Mouse (Mus musculus) heart, postnatal 25 days (tissue): ENCODE measurements at regions not wholly inside any gene's neighbourhood (a gene's known extent, or its start where the extent isn't known, plus 50 kb on each side); places are given as distances from the start of the nearest gene placed in this dataset.

Source experiments
- DNase-seq: peaks from one replicate; pipeline ENCODE4 v3.0.0; 2022; ENCODE audit warnings: low spot score
- intact Hi-C: fragments of 180-260 bp; cut with DNase I; formaldehyde crosslinking; loops from one replicate; pipeline ENCODE4 v1.15.1; 2025

DNA sequence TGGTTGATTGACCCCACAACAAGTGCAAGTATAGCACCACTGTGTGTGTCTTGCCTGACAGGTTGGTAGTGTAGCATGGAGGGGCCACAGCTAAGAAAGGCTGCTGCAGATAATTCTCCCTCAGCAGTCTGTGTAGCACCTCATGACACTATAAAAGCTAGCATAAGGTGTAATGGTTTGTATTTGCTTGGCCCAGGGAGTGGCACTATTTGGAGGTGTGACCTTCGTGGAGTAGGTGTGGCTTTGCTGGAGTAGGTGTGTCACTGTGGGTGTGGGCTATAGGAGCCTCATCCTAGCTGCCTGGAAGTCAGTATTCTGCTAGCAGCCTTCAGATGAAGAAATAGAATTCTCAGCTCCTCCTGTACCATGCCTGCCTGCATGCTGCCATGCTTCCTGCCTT, 140.5 kb downstream of the Btg1 start:
- intact Hi-C loops, result loop anchor here (10.0 kb wide), 1 partner anchor 543 kb away; no protein-coding TSS in a partner anchor
- no peak for DNase-seq

DNA sequence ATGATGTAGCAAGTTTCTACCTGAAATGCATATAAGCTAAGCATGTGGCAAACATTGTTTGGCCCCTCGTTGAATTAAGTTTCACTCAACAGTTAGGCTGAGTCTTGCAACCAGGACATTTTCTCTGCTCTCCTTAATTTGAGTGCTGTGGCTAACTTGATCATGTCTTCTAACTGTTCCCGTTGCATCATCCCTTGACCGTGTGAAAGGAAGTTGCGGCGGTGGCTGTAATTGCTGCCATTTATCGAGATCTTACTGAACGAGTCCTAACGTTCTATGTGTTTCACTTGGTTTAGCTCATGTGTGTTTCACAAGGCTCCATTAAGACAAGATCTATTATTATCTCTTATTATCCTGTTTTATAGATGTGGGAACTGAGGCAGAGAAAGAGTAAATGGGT, 144.8 kb downstream of the Btg1 start:
- intact Hi-C loops, result no loop called here
- DNase-seq, result no peak

DNA sequence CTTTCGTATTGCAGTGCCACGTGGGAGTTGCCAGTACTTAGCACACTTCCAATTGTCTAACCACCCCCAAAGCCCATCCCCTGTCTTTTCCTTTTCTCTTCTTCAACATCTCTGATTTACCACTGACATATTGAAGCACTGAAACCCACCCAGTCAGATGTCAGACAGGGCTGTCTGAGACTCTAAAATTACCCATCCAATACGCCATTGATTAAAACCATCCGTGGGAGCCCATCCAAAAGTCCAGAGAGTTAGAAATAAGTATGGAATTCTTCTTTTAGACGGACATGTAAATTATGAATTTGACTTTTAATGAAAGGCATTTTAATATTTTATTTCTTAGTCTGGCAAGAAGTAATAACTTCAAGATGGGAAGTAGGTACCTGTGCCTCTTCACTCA, 148.8 kb downstream of the Btg1 start:
- intact Hi-C loops, result no loop called here
- DNase-seq, result no peak

DNA sequence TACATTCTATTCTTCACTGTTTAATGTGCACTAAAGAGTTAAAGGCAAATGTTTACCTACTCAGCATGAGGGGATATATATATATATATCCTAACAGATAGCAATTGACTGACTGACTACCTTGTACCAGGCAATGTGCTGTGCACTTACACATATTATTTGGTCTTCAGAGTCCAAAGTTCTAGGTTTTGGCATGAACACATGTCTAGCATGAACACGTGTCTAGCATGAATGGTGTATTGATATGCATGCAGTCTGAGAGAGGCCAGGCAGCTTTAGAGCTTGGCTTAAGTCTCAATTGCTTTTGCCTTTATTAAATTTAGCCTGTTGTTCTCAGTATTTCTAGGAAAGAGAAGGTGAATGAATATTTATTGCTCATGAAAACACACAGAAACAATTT, 161.4 kb downstream of the Btg1 start:
- intact Hi-C loops, result no loop called here
- DNase-seq, result no peak

DNA sequence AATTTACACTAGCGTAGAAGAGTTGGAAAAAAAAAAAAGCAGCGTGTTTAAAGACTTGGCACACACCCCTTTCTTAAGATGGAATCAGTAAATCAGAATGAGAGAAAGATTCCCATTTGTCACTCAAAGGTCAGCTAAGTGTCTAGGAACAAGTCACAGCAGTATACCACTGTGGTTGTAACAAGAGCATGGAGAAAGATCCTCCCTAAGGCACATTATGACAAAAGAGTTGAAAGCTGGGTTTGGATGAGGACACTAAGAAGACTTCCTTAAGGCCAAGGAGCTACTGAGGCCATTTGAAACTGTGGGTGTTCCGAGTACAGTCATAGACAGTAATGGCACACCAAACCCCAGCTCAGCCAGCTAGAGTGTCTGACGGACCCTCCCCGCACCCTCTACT, 167.2 kb downstream of the Btg1 start:
- intact Hi-C loops, result no loop called here
- no peak for DNase-seq

DNA sequence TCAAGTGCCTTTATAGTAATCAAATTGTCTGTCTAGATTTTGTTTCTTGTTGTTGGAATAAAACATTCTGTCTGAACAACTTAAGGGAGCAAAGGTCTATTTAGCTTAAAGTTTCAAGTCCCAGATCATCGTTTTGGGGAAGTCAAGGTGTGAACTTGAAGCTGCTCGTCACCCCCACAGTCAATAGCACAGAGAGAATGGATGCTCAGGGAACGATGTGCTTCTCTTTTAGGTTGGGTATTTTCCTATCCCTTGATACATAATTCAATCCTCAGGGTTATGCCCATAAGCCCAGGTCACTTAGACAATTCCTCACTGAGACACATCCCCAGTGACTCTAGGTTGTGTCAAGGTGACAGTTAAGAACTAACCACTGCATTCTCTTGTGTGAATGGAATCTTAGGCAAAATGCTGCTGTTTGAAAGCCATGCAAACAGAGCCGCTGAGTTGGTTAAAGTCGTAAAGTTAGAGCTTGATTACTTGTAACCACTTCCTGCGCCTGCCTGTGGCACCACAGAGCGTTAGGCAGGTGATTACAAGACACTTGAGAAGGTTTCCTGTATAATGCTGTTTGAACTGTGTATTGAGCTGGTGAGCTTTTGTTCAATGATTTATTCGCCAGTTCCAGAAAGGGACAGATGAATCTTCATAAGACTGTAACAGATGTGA, 170.2 kb downstream of the Btg1 start:
- DNase-seq, result no peak
- intact Hi-C loops, result no loop called here

DNA sequence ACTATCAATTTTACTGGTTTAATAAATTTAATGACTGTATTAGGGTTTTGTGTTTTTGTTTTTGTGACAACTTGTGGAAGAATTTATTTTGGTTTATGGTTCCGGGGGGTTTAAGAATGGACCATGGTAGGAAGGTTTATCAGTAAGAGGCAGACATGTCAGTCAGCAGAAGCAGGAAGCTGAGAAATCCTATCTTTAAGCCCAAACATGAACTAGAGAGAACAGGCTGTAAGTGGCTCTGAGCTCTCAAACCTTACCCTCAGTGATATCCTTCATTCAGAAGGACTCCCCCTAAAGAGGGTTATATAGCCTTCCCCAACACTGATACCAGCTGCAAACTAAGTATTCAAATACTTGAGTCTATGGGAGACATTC, 170.8 kb downstream of the Btg1 start:
- intact Hi-C loops, result no loop called here
- no peak for DNase-seq

DNA sequence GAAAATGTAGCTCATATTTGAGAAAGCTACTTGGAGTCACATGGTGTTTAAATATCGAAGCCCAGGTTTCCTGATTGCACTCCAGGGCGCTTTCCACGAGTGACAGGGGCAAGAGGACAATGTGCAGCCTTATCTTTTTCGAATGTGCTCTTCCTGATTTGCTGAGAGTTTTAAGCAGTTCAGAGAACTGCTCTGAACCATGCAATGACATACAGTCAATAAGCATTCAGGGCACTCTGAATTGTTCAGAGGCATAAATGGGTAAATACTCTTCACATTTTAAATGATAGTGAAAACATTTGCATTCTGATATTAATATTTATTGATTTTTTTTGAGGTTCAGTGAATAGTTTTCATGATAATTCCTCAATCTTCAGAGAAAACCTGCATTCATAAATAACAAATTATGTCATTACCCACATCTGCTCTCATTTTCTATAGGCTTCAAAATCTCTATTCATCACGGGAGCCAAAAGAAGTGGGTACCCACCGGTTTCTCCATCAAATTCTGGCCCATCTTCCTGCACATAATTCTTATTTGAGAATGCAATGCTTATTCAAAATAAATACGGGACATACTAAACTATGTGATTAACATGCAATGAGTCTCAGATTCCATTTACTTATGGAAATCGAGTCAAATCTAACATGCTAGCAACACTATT, 171.7 kb downstream of the Btg1 start:
- intact Hi-C loops, result no loop called here

DNA sequence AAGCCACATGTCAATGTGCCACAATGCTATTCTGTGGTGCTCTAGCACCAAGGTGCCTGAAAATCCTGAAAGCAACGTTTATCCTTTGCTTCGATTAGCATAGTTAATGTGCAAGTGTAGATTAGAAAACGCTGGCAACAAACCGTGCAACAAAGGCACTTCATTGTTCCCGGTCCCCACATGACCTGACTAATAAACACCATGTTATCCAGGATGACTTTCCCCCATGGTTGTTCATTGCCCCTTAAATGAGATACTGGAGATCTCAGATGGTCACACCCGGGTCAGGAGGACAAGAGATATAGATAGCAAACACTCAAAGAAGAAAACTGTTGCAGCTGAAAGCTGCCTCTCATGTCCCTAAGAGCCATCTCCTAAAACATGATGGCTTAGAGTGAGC, 180.3 kb downstream of the Btg1 start:
- intact Hi-C loops, result no loop called here

More for the DNA sequence above, 171.7 kb downstream of the Btg1 start:
- no peak for DNase-seq

DNA sequence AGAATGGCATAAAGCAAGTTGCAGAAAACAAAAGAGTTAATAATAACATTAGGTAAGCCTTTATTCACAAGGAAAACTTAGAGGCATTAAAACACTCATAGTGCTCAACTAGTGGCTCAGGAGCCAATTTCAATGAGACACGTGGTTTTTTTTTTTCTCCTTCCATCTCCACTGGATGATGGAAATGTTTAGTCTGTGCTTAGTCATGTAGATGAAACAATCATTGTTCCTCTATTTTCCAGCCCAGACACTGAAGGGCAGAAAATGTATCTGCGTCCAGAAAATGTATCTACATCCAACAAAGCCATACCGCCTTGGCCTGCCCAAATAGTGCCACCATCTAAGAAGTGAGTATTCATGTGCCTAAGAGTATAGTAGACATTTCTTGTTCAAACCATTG, 184.0 kb downstream of the Btg1 start:
- no peak for DNase-seq
- intact Hi-C loops, result no loop called here

More for the DNA sequence above, 180.3 kb downstream of the Btg1 start:
- no peak for DNase-seq

DNA sequence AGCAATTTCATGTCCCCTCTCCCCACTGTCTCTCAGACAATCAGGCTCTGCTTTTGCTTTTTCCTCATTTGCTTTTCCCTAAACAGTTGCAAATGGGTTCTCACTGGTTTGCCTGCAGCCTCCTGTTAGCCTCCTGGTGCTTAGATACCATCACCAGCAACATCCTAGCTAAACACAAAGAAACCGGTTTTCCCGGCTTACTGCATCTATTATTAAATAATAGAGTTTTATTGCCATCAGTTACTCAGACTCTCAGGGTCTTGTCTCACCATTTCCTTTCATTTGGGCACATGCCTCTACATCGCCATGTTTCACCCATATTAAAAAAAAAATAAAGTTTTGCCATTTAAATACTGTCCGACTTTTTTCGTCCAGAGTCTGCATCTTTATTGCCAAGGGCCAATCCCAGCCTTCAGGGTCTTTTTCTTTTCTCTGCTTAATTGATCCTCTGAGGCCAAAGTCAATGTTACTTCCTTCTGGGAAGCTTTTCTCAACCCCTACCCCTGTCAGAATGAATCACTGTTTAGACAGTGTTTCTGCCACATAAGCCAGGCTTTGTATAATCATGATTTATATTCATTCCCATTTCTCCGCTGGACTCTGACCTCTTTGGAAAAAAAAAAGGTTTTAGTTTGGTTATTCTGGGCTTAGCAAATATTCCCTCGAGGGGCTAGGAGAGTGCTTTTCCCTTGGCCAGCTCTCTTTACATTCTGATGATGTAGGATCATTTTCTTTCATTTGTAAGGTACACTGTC, 187.4 kb downstream of the Btg1 start:
- DNase-seq, result no peak
- intact Hi-C loops, result no loop called here

DNA sequence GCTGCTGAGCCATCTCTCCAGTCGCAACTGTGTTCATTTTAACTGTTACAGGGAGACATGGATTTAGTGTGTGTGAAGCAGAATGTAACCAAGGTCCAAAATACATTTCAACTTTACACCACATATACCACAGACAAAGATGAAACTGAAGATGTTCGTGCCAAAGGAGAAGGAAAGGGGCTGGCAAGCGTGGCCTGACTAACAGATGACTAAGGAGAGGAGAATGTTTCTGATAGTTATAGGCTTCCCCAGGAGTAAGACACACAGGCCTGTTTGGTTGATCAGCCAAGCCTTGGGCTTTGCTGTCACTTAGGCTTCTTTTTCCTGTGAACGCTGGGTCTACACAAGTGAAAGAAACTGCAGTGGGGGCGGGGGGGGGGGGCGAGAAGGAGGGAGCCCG, 189.8 kb downstream of the Btg1 start:
- intact Hi-C loops, result no loop called here
- DNase-seq, result no peak

DNA sequence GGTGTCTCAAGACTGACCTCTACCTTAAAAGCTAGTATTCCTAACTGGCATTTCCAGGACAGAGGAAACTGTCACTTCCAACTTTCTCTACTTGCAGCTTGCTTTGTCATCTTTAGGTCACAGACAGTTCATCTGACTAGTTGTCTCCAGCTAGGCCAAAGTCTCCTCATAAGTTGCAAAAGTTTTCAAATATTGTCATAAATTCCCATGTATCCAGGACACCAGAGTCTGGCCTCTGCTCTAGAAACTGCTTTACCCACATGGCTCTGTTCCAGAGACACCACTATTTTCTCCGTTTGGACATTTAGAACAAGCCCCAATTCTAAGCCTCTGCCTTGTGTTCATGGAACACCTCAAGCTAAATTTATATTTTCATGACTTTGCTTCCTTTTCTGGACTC, 205.0 kb downstream of the Btg1 start:
- intact Hi-C loops, result loop anchor here (5.0 kb wide), 1 partner anchor 200 kb away; no protein-coding TSS in a partner anchor
- DNase-seq, result no peak

DNA sequence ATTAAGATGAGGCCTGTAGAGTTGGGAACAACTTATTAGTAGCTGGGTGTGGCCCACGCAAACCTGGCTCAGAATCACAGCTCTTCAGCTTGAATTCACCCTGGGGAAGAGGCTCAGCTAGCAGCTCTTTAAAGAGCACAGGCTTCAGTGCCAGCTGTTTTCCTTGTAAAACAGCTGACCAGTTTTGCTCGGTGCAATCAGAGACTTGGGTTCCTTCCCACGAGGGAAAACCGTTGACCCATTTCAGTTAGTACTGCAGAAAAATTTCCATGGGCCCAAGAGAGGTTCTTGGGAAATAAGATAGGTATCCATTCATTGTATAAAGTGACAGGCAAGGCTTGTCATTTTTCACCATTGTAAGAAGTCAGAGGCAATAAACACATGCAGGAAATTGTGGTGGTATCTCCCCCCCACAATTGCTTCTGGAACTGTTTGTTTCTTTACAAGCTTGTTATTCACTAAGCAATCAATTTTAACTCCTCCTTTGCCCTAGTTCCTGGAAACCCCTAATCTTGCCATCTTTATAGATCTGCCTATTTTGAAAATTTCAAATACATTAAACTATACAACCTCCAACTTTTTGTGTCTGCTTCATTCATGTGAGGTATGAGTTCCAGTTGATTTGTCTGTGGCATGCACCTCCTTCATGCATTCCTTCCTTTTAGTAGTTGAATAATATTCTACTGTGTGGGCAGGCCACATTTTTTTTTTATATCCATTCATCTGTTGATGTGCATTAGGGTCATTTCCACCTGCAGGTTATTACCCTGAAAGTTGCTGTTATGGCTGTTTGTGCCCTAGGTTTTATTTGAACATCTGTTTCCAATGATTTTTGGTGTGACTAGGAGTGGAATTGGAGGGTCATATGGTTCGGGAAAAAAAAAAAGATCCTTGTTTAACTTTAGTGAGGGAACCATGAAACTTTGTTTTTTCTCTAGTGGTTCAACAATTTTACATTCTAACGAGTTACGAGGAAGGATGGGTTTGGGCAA, 205.8 kb downstream of the Btg1 start:
- intact Hi-C loops, result loop anchor here (5.0 kb wide), 1 partner anchor 200 kb away; no protein-coding TSS in a partner anchor
- DNase-seq, result peak; percentile 4

DNA sequence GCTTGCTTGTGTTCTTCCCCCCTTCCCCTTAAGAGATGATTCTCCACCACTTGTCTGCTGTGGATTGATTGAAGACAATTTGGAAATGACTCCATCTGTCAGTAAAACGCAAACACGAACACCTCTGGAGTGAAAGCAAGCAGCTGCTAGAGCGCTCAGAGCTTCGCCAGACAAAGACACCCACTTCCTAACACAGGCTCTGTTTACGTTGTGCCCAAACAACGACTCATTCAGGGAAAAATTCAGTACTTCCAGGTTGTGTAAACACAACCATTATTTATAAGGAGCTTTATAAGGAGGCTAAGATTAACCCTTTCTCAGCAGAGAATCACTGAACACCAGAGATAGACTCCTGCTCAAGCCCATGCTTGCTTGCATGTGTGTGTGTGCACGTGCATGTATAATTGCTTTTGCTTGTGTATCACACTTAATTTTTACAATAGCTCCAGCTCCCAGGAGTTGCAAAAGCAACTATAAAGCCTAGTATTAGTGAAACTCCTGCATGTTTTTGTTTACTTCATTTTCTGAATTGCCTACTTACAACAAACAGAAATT, 209.5 kb downstream of the Btg1 start:
- intact Hi-C loops, result no loop called here
- no peak for DNase-seq

DNA sequence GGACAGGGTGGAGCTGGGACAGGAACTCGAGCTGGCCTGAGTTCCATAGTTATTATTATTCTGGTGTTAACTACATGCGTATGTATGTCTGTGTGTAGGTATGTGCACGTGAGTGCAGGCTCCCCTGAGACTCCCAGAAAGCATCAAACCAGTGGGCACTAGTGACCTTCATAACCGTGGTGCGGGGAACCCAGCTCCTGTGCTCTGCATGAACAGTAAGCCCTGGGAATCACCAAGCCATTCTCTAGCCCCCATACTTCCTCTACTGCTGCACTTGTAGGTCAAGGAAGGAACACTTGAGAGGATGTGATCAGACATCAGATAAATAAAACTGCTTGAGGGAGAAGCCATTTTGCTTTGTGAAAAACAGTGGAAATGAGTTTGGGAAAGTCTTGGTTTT, 211.2 kb downstream of the Btg1 start:
- intact Hi-C loops, result no loop called here

DNA sequence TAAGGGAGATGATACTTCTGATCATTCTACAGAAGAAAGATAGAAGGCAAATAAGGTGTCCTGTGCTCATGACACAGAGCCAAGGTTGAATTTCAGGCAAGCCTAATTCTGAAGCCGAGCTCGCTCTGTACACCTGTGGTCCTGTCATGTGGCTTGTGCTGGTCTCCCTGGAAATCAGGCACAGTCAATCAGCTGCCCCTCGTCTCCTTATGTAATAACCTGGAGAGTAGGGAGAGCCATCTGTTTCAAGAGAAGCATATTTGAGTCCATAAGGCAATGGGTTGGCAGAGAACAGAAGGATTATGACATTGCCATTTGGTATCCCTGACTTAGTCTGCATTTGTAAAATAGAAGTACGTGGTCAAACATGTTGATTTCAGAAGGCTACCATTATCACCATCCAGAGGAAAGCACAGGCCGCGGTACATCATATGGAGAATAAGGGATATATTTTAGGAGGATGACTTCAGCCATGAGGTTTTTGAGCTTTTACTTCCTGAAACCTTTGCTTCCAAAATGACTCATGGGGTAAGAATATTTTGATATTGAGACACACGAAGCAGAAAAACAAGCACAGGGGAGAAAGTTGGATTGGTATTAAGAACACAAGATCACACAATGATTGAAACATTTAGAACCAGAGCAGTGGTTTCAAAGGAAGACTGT, 211.9 kb downstream of the Btg1 start:
- DNase-seq, result no peak
- intact Hi-C loops, result no loop called here

More for the DNA sequence above, 211.2 kb downstream of the Btg1 start:
- DNase-seq, result no peak

DNA sequence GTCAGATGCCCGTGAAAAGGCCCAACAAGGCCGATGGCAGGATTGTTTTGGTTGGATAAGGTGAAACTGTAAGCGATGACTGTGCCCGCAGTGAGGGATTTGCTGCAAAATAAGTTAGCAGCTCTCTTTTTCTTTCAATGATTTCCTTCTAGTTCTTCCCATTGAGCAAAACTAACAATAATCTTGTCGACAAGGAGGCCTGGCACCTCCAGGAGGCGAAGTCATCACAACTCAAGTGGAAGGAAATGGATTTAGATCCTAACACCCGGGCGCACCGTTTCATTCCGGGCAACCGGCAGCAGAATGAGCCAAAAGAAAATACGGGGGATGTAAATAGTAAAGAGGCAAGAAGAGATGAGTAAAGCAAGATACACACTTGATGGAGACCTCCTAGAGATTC, 214.3 kb downstream of the Btg1 start:
- DNase-seq, result no peak
- intact Hi-C loops, result no loop called here

DNA sequence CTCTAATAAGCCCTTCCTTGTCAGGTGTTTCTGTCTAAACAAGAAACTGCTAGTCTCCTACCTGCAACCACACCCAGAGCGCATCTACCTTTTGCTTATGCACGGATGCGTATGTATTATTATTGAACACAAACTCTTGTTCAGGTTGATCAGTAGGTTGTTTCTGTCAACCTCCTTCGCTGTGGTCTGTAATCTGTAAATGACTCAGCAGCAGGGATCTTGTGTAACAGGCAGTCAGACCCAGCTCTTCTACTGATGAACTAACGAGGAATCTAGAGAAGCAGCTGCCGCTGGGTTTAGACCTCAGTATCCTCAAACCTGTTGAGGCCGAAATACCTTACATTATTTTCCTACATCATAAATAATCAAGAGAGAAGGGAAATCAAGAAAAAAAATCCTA, 220.4 kb downstream of the Btg1 start:
- intact Hi-C loops, result no loop called here
- no peak for DNase-seq
